Mouse (Mus musculus): ENCODE results near the gene Ppme1. TPM values are rescaled to one million over a fixed set of nuclear protein-coding genes. Genes with fewer than 3 reads are reported as not detected.

The Ppme1 gene
- total RNA-seq (2012; rRNA removed) = 31.4 and 34.8 TPM in 2 replicates

DNA sequence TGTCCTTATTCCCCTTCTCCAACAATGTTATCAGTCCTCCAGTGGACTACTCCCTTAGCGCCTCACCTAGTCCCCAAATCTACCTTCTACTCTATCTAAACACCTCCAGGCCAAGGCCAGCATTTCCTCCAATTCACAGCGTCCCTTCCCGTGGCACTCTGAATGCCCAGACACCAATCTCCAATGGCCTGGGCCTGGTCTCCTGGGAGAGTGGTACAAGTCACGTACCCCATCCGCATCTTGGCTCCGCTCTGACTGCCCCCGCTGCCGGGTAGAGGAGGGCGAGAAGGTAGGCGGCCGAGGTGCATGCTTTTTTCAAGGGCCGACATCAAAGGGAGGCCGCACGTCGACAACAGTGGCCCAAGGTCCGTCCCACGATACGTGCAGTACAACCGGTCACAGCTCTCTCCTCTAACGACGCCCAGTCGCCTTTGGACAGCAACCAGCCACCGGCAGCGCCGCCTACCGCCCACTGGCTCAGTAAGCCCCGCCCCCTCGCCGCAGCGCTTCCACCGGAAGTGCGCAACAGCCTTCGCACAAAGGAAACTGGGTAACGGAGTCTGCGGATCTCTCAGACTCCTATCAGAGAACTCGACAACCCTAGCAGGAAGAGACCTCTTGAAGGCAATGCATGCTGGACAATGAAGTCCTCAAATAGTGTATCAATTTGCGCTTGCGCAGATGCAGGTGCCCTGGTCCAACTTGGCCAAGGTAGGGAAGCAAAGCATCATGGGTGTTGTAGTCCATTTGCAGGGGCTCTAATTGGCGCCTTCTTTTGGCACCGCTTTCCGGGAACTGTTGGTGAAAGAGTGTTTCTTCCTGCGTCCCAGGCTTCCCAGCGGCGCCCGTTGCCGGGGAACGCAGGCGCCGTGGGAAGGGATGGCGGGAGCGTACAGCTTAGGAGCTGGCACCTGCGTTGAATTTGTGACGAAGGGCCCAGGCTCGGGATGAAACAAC lies at the start of gene Ppme1, which contains the start of gene C2cd3:
TSS of gene Ppme1 (minus strand) at position 813 of the 957 bp plus-strand sequence.
TSS of gene C2cd3 (plus strand) at position 739 of the 957 bp plus-strand sequence.
- Histone ChIP-seq H3K36me3 (ENCODE audit: control insufficient read depth, insufficient read depth, low read length, poor library complexity, severe bottlenecking) (peaks cover 4% of the 10 kb centered on the region), H3K9me3 (ENCODE audit: control insufficient read depth, insufficient read depth, low read depth, low read length) (no peaks in the 10 kb centered on the region), H3K27ac (ENCODE audit: insufficient read depth, low read depth, low read length, poor library complexity, severe bottlenecking) (no peak within 1 kb of the TSS; the same call in 1 of the 2 replicates), H3K9ac (ENCODE audit: insufficient read depth, low read depth, low read length, poor library complexity, severe bottlenecking) (peak within 1 kb of the TSS; percentile 86), H3K4me3 (ENCODE audit: insufficient read depth in 1 of 2, low read depth in 1 of 2, low read length in 2 of 2, poor library complexity in 1 of 2, severe bottlenecking in 1 of 2) (peak within 1 kb of the TSS; percentile 84 to 98), H3K4me1 (ENCODE audit: control insufficient read depth in 2 of 2, insufficient read depth in 2 of 2, low read length in 2 of 2, poor library complexity in 1 of 2) (no peaks in the 10 kb centered on the region)
- in situ Hi-C loops (cut with MboI; ENCODE audit: low sequenced_read_pairs in 2 of 2, unreplicated experiment in 2 of 2) = no loop called here
- TF ChIP-seq ZC3H11A (IDR thresholded peaks at IDR 0.05; ENCODE audit: borderline replicate concordance, low read depth, low read length) = no peak
- peak; percentile 97 for TF ChIP-seq HCFC1 (IDR thresholded peaks at IDR 0.05; ENCODE audit: borderline replicate concordance, insufficient read depth, low read length)
- DNase-seq (ENCODE audit: low read depth, low spot score) = peak; percentile 98

DNA sequence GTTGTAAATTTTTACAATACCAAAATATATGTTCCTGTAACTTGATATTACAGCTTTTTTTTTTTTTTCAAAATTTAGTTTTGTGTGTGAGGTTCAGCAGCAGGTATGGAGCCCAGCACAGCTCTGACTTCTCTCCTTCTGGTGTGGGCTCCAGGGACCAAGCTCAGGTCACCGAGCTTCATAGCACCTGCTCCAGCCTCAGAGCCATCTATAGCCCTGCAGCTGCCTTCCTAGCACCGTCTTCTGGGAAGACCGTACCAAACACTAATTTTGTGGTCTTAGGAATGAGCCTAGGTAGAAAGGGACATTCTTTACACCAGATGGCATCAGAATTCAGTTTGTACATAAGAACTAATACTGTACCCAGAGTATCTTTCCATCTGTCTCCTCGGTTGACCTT lies 36.6 kb upstream of the Ppme1 start:
- H3K4me1 ChIP-seq (ENCODE audit: control insufficient read depth in 2 of 2, insufficient read depth in 2 of 2, low read length in 2 of 2, poor library complexity in 1 of 2) = no peaks in the 10 kb centered on the region
- peaks cover 3% of the 10 kb centered on the region for H3K36me3 ChIP-seq (ENCODE audit: control insufficient read depth, insufficient read depth, low read length, poor library complexity, severe bottlenecking)
- H3K27ac ChIP-seq (ENCODE audit: insufficient read depth, low read depth, low read length, poor library complexity, severe bottlenecking) = no peak overlapping the region
- TF ChIP-seq ZC3H11A (IDR thresholded peaks at IDR 0.05; ENCODE audit: borderline replicate concordance, low read depth, low read length) = no peak
- TF ChIP-seq ZNF384 (IDR thresholded peaks at IDR 0.05; ENCODE audit: low read depth, low read length) = no peak
- TF ChIP-seq HCFC1 (IDR thresholded peaks at IDR 0.05; ENCODE audit: borderline replicate concordance, insufficient read depth, low read length) = no peak
- no peak for TF ChIP-seq MAFK (IDR thresholded peaks at IDR 0.05; ENCODE audit: insufficient read depth, low read depth, low read length)
- TF ChIP-seq CHD2 (IDR thresholded peaks at IDR 0.05; ENCODE audit: low read depth, low read length) = no peak
- no peaks in the 10 kb centered on the region for H3K9me3 ChIP-seq (ENCODE audit: control insufficient read depth, insufficient read depth, low read depth, low read length)
- in situ Hi-C loops (cut with MboI; ENCODE audit: low sequenced_read_pairs in 2 of 2, unreplicated experiment in 2 of 2) = no loop called here
- no peak for DNase-seq (ENCODE audit: low read depth, low spot score)
- no peak overlapping the region for H3K9ac ChIP-seq (ENCODE audit: insufficient read depth, low read depth, low read length, poor library complexity, severe bottlenecking)
- H3K4me3 ChIP-seq (ENCODE audit: insufficient read depth in 1 of 2, low read depth in 1 of 2, low read length in 2 of 2, poor library complexity in 1 of 2, severe bottlenecking in 1 of 2) = no peak overlapping the region

DNA sequence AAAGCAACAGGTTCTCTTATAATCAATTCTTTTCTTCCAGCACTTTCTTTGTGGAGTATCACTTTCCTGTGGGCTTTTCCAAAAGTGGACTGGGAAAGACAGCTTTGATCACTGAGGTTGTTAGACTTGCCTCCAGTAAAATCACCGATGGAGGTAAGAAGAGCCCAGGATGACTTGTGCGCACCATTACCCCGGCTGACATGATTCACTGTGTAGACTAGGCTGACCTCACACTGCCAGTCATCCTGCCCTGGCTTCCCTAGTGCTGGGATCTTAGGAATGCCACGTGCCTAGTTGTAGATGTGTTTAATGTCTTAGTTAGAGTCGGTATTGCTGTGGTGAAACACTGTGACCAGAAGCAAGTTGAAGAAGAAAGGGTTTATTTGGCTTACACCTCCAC lies 35.6 kb upstream of the Ppme1 start:
- H3K9me3 ChIP-seq (ENCODE audit: control insufficient read depth, insufficient read depth, low read depth, low read length) = no peaks in the 10 kb centered on the region
- no peak for TF ChIP-seq MAFK (IDR thresholded peaks at IDR 0.05; ENCODE audit: insufficient read depth, low read depth, low read length)
- TF ChIP-seq ZC3H11A (IDR thresholded peaks at IDR 0.05; ENCODE audit: borderline replicate concordance, low read depth, low read length) = no peak
- no peak for TF ChIP-seq ZNF384 (IDR thresholded peaks at IDR 0.05; ENCODE audit: low read depth, low read length)
- no peak for TF ChIP-seq HCFC1 (IDR thresholded peaks at IDR 0.05; ENCODE audit: borderline replicate concordance, insufficient read depth, low read length)
- no peak for TF ChIP-seq CHD2 (IDR thresholded peaks at IDR 0.05; ENCODE audit: low read depth, low read length)
- no peak for DNase-seq (ENCODE audit: low read depth, low spot score)
- no peak overlapping the region for H3K27ac ChIP-seq (ENCODE audit: insufficient read depth, low read depth, low read length, poor library complexity, severe bottlenecking)
- no peak overlapping the region for H3K9ac ChIP-seq (ENCODE audit: insufficient read depth, low read depth, low read length, poor library complexity, severe bottlenecking)
- H3K4me1 ChIP-seq (ENCODE audit: control insufficient read depth in 2 of 2, insufficient read depth in 2 of 2, low read length in 2 of 2, poor library complexity in 1 of 2) = no peaks in the 10 kb centered on the region
- H3K36me3 ChIP-seq (ENCODE audit: control insufficient read depth, insufficient read depth, low read length, poor library complexity, severe bottlenecking) = peaks cover 2% of the 10 kb centered on the region
- no peak overlapping the region for H3K4me3 ChIP-seq (ENCODE audit: insufficient read depth in 1 of 2, low read depth in 1 of 2, low read length in 2 of 2, poor library complexity in 1 of 2, severe bottlenecking in 1 of 2)
- in situ Hi-C loops (cut with MboI; ENCODE audit: low sequenced_read_pairs in 2 of 2, unreplicated experiment in 2 of 2) = no loop called here

DNA sequence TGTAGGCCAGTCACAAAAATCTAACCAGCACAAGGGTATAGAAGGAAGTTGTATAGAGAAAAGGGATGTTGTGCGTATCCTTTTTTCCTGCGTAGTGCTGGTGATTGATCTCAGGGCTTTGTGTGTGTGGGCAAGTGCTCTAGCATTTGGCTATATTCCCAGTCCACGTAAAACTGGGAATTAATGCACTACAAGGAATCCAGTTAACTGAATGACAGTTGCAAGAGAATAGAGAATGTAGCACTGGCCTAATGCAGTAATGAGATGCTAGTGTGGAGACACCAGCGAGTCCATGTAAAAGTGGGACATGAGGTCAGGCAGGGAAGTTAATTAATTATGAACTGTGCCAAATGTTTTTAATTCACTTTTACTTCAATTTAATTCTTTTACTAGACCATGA lies 30.6 kb upstream of the Ppme1 start:
- no peaks in the 10 kb centered on the region for H3K9me3 ChIP-seq (ENCODE audit: control insufficient read depth, insufficient read depth, low read depth, low read length)
- H3K4me1 ChIP-seq (ENCODE audit: control insufficient read depth in 2 of 2, insufficient read depth in 2 of 2, low read length in 2 of 2, poor library complexity in 1 of 2) = no peaks in the 10 kb centered on the region
- in situ Hi-C loops (cut with MboI; ENCODE audit: low sequenced_read_pairs in 2 of 2, unreplicated experiment in 2 of 2) = no loop called here
- TF ChIP-seq HCFC1 (IDR thresholded peaks at IDR 0.05; ENCODE audit: borderline replicate concordance, insufficient read depth, low read length) (no peak), CHD2 (IDR thresholded peaks at IDR 0.05; ENCODE audit: low read depth, low read length) (no peak), MAFK (IDR thresholded peaks at IDR 0.05; ENCODE audit: insufficient read depth, low read depth, low read length) (no peak), ZC3H11A (IDR thresholded peaks at IDR 0.05; ENCODE audit: borderline replicate concordance, low read depth, low read length) (no peak), ZNF384 (IDR thresholded peaks at IDR 0.05; ENCODE audit: low read depth, low read length) (no peak)
- no peak overlapping the region for H3K9ac ChIP-seq (ENCODE audit: insufficient read depth, low read depth, low read length, poor library complexity, severe bottlenecking)
- H3K4me3 ChIP-seq (ENCODE audit: insufficient read depth in 1 of 2, low read depth in 1 of 2, low read length in 2 of 2, poor library complexity in 1 of 2, severe bottlenecking in 1 of 2) = no peak overlapping the region
- peaks cover 2% of the 10 kb centered on the region for H3K36me3 ChIP-seq (ENCODE audit: control insufficient read depth, insufficient read depth, low read length, poor library complexity, severe bottlenecking)
- H3K27ac ChIP-seq (ENCODE audit: insufficient read depth, low read depth, low read length, poor library complexity, severe bottlenecking) = no peak overlapping the region
- no peak for DNase-seq (ENCODE audit: low read depth, low spot score)
